Mouse (Mus musculus) kidney, embryonic 14.5 days (tissue): ENCODE measurements at regions not wholly inside any gene's neighbourhood (a gene's known extent, or its start where the extent isn't known, plus 50 kb on each side); places are given as distances from the start of the nearest gene placed in this dataset.

Experiments used
- ATAC-seq: fragments of 200-750 bp; cut with Nextera tagmentation; 2 replicates; pipeline ENCODE4 v1.8.0; 2017; ENCODE audit warnings: moderate number of reproducible peaks, mild to moderate bottlenecking, moderate TSS enrichment, moderate library complexity; ENCODE audit not compliant: low FRiP score, low TSS enrichment
- H3K27ac ChIP-seq: fragments of 300-500 bp; sonication (generic); 2 replicates; pipeline ENCODE4 v1.5.1; 2014; ENCODE audit warnings: low read depth, mild to moderate bottlenecking, low read length, moderate library complexity, mixed read lengths
- H3K27me3 ChIP-seq: fragments of 300-500 bp; sonication (generic); 2 replicates; pipeline ENCODE4 v1.6.1; 2014; ENCODE audit warnings: mild to moderate bottlenecking, low read length; ENCODE audit not compliant: control insufficient read depth, insufficient read depth
- H3K36me3 ChIP-seq: fragments of 300-500 bp; sonication (generic); 2 replicates; pipeline ENCODE4 v1.6.1; 2014; ENCODE audit warnings: low read length, mixed read lengths; ENCODE audit not compliant: control insufficient read depth, insufficient read depth
- H3K4me1 ChIP-seq: fragments of 300-500 bp; sonication (generic); 2 replicates; pipeline ENCODE4 v1.6.1; 2014; ENCODE audit warnings: low read length, mixed read lengths; ENCODE audit not compliant: control insufficient read depth, insufficient read depth
- H3K4me2 ChIP-seq: fragments of 300-500 bp; sonication (generic); replicated peaks from 2 replicates; pipeline ENCODE4 v1.6.1; 2014; ENCODE audit warnings: low read depth, mild to moderate bottlenecking, low read length
- H3K4me3 ChIP-seq: fragments of 300-500 bp; sonication (generic); 2 replicates; pipeline ENCODE4 v1.5.1; 2014; ENCODE audit warnings: mild to moderate bottlenecking, low read length
- H3K9ac ChIP-seq: fragments of 300-500 bp; sonication (generic); 2 replicates; pipeline ENCODE4 v1.6.1; 2014; ENCODE audit warnings: low read depth, mild to moderate bottlenecking, low read length, moderate library complexity
- H3K9me3 ChIP-seq: fragments of 300-500 bp; sonication (generic); 2 replicates; pipeline ENCODE4 v1.6.1; 2016; ENCODE audit warnings: low read length; ENCODE audit not compliant: control insufficient read depth
- WGBS: fragments of 180-500 bp; shearing (Covaris S2); extraction: QIAGEN DNeasy Blood & Tissue Kit; methylation state at CpG from one replicate; pipeline ENCODE4 v1.1.7; 2014; 5-methylcytosine and 5-hydroxymethylcytosine counted together

GRCm38 (mm10) chr3:104586342-104587175, 51.9 kb upstream of the Slc16a1 start:
- Histone ChIP-seq H3K27me3 (no peaks in the 10 kb centered on the region), H3K9me3 (no peaks in the 10 kb centered on the region), H3K36me3 (no peaks in the 10 kb centered on the region), H3K27ac (no peak overlapping the region), H3K9ac (no peak overlapping the region), H3K4me2 (no peak overlapping the region), H3K4me1 (no peaks in the 10 kb centered on the region), H3K4me3 (no peak overlapping the region)
- ATAC-seq: no peak
- WGBS: 85% methylated on average over 6 of the region's 6 CpGs

DNA sequence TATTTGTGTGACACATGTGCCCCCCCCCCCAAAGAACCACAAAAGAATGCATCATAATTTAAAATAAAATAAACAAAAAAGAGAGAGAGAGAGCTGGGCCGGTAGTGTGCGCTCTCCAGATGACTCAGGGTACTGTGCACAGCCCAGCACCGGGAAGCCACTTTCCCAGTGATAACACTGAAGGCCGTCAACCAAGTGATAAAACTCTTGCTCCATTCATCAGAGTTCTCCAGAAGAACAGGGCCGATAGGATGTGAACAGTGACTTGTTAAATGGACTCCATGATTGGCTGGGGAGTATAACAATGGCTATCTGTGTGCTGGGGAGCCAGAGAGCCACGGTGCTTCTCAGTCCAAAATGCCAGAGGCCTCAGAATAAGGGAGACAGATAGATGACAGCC, 53.2 kb upstream of the Slc16a1 start:
- Histone ChIP-seq H3K9ac (no peak overlapping the region), H3K36me3 (no peaks in the 10 kb centered on the region), H3K4me1 (no peaks in the 10 kb centered on the region), H3K4me3 (no peak overlapping the region), H3K27me3 (no peaks in the 10 kb centered on the region), H3K9me3 (no peaks in the 10 kb centered on the region), H3K4me2 (no peak overlapping the region), H3K27ac (no peak overlapping the region)
- 72% methylated on average over 6 of the region's 6 CpGs for WGBS
- ATAC-seq: no peak

DNA sequence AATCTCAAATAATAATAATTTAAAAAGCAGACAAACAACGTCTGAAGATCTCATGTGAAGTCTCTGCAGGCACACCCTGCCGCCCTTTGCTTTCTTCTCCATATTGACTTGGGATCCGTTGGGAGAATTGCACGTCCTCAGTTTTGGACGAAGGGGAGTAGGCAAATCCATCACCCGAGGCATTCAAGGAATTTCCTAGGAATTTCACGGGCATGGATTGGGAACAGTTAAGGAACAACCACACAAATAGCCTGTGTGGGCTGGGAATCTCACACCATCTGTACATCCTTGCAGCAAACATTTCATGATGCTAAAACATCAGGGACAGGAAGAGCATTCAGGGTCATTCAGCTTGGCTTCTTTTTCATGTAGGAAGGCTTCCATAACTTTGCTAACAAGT, 55.2 kb upstream of the Slc16a1 start:
- H3K27ac ChIP-seq: no peak overlapping the region
- H3K9me3 ChIP-seq: no peaks in the 10 kb centered on the region
- no peak overlapping the region for H3K9ac ChIP-seq
- no peaks in the 10 kb centered on the region for H3K27me3 ChIP-seq
- no peaks in the 10 kb centered on the region for H3K4me1 ChIP-seq
- H3K36me3 ChIP-seq: no peaks in the 10 kb centered on the region
- H3K4me2 ChIP-seq: no peak overlapping the region
- WGBS: 67% methylated on average over 7 of the region's 7 CpGs
- H3K4me3 ChIP-seq: no peak overlapping the region
- no peak for ATAC-seq

DNA sequence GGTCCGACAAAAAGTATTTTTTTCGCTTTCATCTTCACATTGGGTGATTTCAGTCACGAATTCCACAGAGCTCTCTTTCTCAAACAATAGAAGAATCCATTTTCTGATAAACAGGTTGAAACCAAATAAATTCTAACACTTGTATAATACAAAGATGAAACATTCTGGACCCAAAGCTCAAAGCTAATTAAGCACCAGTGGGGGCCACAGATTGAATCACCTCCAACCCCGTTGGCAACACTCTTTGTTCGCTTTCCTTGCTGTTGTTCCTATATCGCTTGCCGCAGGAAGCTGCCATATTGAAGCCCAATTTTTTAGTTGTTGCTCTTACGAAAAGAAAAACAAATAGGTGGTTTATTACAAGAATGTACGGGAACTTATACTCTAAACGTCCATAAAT, 55.9 kb upstream of the Slc16a1 start:
- no peaks in the 10 kb centered on the region for H3K36me3 ChIP-seq
- H3K9me3 ChIP-seq: no peaks in the 10 kb centered on the region
- WGBS: 96% methylated on average over 10 of the region's 10 CpGs
- H3K4me2 ChIP-seq: no peak overlapping the region
- H3K27me3 ChIP-seq: no peaks in the 10 kb centered on the region
- H3K9ac ChIP-seq: no peak overlapping the region
- no peak for ATAC-seq
- H3K4me3 ChIP-seq: no peak overlapping the region
- H3K27ac ChIP-seq: no peak overlapping the region
- no peaks in the 10 kb centered on the region for H3K4me1 ChIP-seq

DNA sequence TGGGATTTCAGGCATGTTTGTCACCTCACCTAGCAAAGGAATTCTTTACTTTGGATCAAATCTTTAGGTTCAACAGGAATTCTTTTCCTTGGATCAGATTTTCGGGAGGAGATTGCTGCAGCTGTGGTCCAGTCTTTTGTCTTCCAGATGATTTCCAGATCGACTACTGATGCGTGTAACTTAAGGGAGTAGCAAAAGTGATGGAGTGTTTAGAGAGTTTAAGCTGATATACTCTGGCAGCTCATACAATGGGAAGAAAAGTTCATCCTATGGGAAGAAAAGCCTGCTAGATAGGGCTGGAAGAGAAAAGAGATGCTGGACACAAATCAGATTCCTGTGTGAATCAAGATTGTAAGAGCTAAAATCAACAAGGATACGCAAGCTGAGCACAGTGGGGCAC, 59.3 kb upstream of the Slc16a1 start:
- WGBS: 54% methylated on average over 4 of the region's 4 CpGs
- no peak overlapping the region for H3K4me2 ChIP-seq
- H3K4me3 ChIP-seq: no peak overlapping the region
- H3K9me3 ChIP-seq: no peaks in the 10 kb centered on the region
- H3K27me3 ChIP-seq: no peaks in the 10 kb centered on the region
- H3K9ac ChIP-seq: no peak overlapping the region
- no peak overlapping the region for H3K27ac ChIP-seq
- H3K36me3 ChIP-seq: no peaks in the 10 kb centered on the region
- H3K4me1 ChIP-seq: no peaks in the 10 kb centered on the region
- no peak for ATAC-seq

DNA sequence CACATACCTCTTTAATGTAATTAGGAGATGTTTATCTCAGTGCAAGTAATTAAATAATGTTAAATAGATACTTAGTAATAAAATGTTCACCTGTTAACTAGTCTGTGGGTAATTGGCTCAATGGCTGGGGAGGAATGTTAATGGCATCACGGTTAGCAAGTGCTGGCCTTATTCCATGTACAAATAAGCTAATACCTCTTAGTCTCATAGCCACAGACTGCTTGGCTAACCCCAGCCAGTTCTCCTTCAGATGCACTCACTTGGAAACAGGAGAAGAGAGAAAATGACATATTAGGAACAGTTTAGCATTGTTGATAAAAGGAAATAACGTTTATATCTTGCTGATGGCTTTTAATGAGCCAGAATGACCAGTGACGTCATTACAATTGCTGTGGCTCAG, 60.1 kb upstream of the Slc16a1 start:
- no peak for ATAC-seq
- 22% methylated on average over 3 of the region's 3 CpGs for WGBS
- Histone ChIP-seq H3K27me3 (no peaks in the 10 kb centered on the region), H3K4me3 (no peak overlapping the region), H3K4me2 (no peak overlapping the region), H3K27ac (no peak overlapping the region), H3K9me3 (no peaks in the 10 kb centered on the region), H3K36me3 (no peaks in the 10 kb centered on the region), H3K4me1 (no peaks in the 10 kb centered on the region), H3K9ac (no peak overlapping the region)

GRCm38 (mm10) chr3:104577228-104577927, 61.1 kb upstream of the Slc16a1 start:
- WGBS: 61% methylated on average over 5 of the region's 5 CpGs
- no peaks in the 10 kb centered on the region for H3K4me1 ChIP-seq
- no peaks in the 10 kb centered on the region for H3K36me3 ChIP-seq
- H3K4me3 ChIP-seq: no peak overlapping the region
- H3K9me3 ChIP-seq: no peaks in the 10 kb centered on the region
- H3K4me2 ChIP-seq: no peak overlapping the region
- no peak overlapping the region for H3K27ac ChIP-seq
- no peak for ATAC-seq
- H3K9ac ChIP-seq: no peak overlapping the region
- no peaks in the 10 kb centered on the region for H3K27me3 ChIP-seq

DNA sequence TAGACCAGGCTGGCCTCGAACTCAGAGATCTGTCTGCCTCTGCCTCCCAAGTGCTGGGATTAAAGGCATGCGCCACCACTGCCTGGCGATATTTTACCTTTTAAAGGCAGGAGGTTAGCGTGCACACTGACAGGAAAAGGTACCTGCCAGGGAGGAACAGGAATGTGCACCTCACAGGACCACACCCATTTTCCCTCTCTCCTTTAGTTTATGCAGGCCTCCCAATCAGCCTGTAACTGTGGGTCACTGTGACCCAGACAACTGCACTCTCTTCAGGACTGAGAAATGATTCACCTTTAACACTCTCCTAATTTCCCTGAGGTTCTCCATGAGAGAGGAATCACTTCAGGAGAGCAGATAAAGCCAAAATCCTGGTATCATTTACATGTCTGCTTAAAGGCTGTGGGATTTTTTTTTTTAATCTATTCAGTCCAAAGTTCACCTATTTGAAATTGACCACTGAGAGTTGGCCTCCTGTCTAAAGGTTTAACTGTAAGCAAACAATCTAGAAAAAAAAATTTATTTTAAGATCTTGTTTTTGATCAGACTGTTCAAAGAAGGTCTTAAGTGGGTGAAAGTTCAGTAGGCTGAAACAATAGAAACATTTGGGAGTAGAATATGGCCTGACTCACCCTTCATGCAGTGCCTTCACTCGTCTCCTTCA, 61.7 kb upstream of the Lrig2 start:
- Histone ChIP-seq H3K4me3 (no peak overlapping the region), H3K27ac (no peak overlapping the region), H3K4me1 (no peaks in the 10 kb centered on the region), H3K27me3 (no peaks in the 10 kb centered on the region), H3K36me3 (no peaks in the 10 kb centered on the region), H3K4me2 (no peak overlapping the region), H3K9me3 (no peaks in the 10 kb centered on the region), H3K9ac (no peak overlapping the region)
- 85% methylated on average over 5 of the region's 5 CpGs for WGBS
- ATAC-seq: no peak
